Mouse (Mus musculus) kidney, adult 9 months (tissue): ENCODE measurements around the gene Tigar.

Source experiments
- DNase-seq: peaks from one replicate; pipeline ENCODE4 v3.0.0; 2022

Tigar gene

GRCm38 (mm10) chr6:127109402-127109930 is at the start of gene Tigar:
Gene Tigar, minus strand, starts transcription at chr6:127109557.
- peak; percentile 97 for DNase-seq

GRCm38 (mm10) chr6:127157321-127157720 is 48.0 kb upstream of the Tigar start:
- no peak for DNase-seq

- peak; percentile 41 for DNase-seq
Observed at GRCm38 (mm10) chr6:127155468-127155867, 46.1 kb upstream of the Tigar start.

GRCm38 (mm10) chr6:127154708-127155268 is 45.4 kb upstream of the Tigar start:
- peak; percentile 56 for DNase-seq

GRCm38 (mm10) chr6:127153972-127154707 is 44.8 kb upstream of the Tigar start:
- peak; percentile 11 for DNase-seq

- peak; percentile 49 for DNase-seq
Observed at GRCm38 (mm10) chr6:127153296-127153800, 44.0 kb upstream of the Tigar start.

GRCm38 (mm10) chr6:127152106-127152951 is 43.0 kb upstream of the Tigar start, which contains the start of gene Ccnd2:
Gene Ccnd2, minus strand, starts transcription at chr6:127152193.
- peak; percentile 73 for DNase-seq

GRCm38 (mm10) chr6:127151565-127152105 is 42.3 kb upstream of the Tigar start:
- peak; percentile 27 for DNase-seq

GRCm38 (mm10) chr6:127150663-127151564 is 41.6 kb upstream of the Tigar start:
- peak; percentile 62 for DNase-seq

- peak; percentile 21 for DNase-seq
Observed at GRCm38 (mm10) chr6:127149944-127150662, 40.7 kb upstream of the Tigar start.

GRCm38 (mm10) chr6:127149303-127149943 is 40.1 kb upstream of the Tigar start:
- peak; percentile 16 for DNase-seq

- no peak for DNase-seq
Observed at GRCm38 (mm10) chr6:127148526-127149302, 39.4 kb upstream of the Tigar start.

- peak; percentile 85 for DNase-seq
Observed at GRCm38 (mm10) chr6:127147665-127148064, 38.3 kb upstream of the Tigar start.

- DNase-seq = no peak
Observed at GRCm38 (mm10) chr6:127146322-127146947, 37.1 kb upstream of the Tigar start.

GRCm38 (mm10) chr6:127145464-127146190 is 36.3 kb upstream of the Tigar start:
- DNase-seq = no peak

GRCm38 (mm10) chr6:127143576-127144288 is 34.4 kb upstream of the Tigar start:
- DNase-seq = no peak

GRCm38 (mm10) chr6:127143124-127143520 is 33.8 kb upstream of the Tigar start:
- DNase-seq = no peak
